Mouse (Mus musculus): ENCODE measurements at regions not wholly inside any gene's neighbourhood (a gene's known extent, or its start where the extent isn't known, plus 50 kb on each side); places are given as distances from the start of the nearest gene placed in this dataset.
"Not testable (repeated sequence)": the region's sequence is repeated elsewhere in the genome, so short reads cannot be mapped to it uniquely, and the experiment has no call there.

- no peak for DNase-seq
- intact Hi-C loops (cut with DNase I): no loop called here
These were observed 283.6 kb downstream of the Tm4sf1 start for GRCm38 (mm10) chr3:57018171-57018570.

GRCm38 (mm10) chr3:56981305-56981660, 320.5 kb downstream of the Tm4sf1 start:
- no peak for DNase-seq
- intact Hi-C loops (cut with DNase I): no loop called here

- DNase-seq: no peak
- intact Hi-C loops (cut with DNase I): no loop called here
These were observed 321.0 kb downstream of the Tm4sf1 start for GRCm38 (mm10) chr3:56980593-56981304.

DNA sequence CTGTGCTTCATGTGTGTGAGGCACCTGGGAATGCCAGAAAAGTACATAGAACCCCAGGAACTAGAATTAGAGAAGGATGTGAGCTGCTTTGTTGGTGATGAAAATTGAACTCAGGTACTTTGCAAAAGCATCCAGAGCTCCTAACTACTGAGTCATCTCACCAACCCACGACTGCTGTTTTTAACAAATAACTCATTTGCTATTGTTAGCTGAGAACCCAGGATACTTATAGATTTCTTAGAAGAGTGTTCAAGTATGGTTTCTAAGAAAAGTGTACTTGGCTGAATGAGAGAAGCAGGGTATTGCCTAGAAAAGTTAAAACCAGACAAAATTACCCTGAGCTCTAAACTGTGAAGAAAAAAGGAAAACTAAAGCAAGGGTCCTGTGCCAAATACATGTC, 335.8 kb downstream of the Tm4sf1 start:
- DNase-seq: no peak
- intact Hi-C loops (cut with DNase I): no loop called here

GRCm38 (mm10) chr3:56965444-56965843, 336.3 kb downstream of the Tm4sf1 start:
- DNase-seq: no peak
- intact Hi-C loops (cut with DNase I): no loop called here

DNA sequence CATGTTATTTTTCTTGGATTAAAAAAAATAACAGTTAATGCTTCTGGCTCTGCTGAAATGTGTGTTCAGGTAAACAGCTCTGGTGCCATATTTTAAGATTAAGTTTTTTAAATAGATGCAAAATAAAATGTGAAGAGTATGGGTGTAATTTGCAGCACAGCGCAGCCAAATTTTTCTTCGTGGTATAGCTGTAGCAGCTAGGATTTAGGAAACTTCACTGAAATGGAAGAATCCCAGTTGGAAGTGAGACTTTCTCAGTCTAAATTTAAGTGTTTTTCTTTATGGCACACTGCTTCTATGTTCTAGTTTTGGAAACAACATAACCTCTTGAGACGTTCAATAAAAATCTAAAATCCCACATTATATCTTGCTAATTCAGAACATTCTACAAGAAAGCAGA, 337.6 kb downstream of the Tm4sf1 start:
- intact Hi-C loops (cut with DNase I): no loop called here

DNA sequence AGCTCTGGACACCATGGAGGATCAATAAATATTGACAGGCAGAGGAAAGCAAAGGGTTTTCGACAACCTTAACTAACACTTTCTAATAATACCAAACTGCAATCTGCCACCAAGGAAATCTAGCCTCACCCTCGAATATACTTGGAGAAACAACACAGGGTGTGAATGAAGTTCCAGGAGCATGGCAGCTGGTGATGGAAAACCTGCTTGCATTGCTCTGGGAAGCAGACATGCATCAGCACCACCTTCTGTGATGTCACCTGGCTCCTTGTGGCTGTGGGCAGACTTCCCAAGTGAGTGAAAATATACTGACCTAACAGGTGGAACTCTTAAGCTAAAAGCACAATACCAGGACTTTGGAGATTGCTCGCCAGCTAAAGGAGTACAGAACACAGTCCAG, 338.5 kb downstream of the Tm4sf1 start:
- intact Hi-C loops (cut with DNase I): no loop called here
- DNase-seq: no peak

More for the DNA sequence above, 337.6 kb downstream of the Tm4sf1 start:
- DNase-seq: no peak

GRCm38 (mm10) chr3:56962248-56963013, 339.4 kb downstream of the Tm4sf1 start:
- intact Hi-C loops (cut with DNase I): no loop called here
- DNase-seq: no peak

- intact Hi-C loops (cut with DNase I): no loop called here
- DNase-seq: no peak
These were observed 344.8 kb downstream of the Tm4sf1 start for GRCm38 (mm10) chr3:56956978-56957377.

DNA sequence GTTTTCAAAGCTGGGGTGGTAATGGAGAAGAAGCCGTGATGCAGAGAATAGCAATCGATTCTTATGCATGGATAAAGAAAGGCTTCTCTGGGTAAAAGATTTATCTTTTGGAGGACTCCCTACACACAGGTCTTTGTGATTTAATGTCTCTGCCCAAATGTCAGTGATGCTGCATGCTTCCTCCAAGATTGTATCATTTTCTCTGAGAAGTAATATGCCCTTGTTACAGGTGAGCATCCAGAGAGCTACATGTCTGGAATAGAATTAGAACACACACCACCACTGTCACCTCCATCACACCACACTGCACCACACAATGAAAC, 346.0 kb downstream of the Tm4sf1 start:
- DNase-seq: no peak
- intact Hi-C loops (cut with DNase I): no loop called here

- intact Hi-C loops (cut with DNase I): no loop called here
- DNase-seq: no peak
These were observed 346.5 kb downstream of the Tm4sf1 start for GRCm38 (mm10) chr3:56955098-56955798.

DNA sequence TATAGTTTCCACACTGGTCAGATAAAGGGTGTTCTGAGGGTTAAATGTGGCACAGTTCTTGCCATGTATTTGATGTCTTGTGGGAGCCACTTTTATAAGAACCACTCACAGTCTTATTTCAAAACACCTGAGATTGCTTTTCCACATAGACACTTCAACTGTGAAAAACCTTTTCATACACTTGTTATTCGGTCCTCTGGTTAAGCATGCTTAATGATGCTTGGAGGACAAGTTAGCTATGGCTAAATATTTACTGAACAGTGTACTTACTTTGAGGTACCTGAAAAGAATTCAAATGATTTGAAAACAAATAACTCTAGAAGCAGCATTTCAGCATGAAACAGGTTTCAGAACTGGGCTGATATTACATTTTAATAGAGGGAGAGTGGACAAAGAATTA, 359.2 kb downstream of the Tm4sf1 start:
- DNase-seq; intact Hi-C loops (cut with DNase I): not testable (repeated sequence)

- not testable (repeated sequence) for DNase-seq
These were observed 372.8 kb downstream of the Tm4sf1 start for GRCm38 (mm10) chr3:56928940-56929339.

DNA sequence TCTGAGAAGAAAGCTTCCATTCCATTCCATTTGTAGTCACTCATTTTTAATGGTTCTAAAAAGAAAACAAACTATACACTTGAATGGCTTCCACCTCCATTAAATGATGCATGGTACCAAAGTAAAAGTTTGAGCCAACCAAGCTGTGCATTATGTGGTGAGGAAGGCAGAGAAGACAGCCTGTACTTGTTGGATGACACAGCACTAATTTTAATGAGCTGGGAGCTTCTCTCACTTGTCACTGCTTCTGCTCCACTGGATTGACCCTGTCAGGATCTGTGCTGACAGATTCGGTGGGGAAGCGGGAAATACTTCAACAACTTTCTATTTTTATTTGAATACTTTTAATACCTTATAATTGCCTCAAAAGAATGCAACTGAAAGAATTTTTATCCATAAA, 403.3 kb downstream of the Tm4sf1 start:
- intact Hi-C loops (cut with DNase I): no loop called here

More at GRCm38 (mm10) chr3:56928940-56929339, 372.8 kb downstream of the Tm4sf1 start:
- intact Hi-C loops (cut with DNase I): not testable (repeated sequence)

DNA sequence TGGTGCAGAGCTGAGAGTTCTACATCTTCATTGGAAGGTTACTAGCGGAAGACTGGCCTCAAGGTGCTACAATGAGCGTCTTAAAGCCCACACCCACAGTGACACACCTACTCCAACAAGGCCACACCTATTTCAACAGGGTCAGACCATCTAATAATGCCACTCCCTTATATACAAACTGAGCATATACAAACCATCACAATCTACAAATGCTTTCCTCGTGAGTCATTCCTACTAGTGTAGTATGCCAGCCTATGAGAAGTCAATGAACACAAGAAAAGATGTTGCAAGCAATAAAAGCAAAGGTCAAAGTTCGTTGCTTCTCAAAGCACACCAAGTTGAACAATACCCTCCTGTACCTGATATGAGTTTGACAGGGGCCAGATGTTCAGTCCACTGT, 424.7 kb downstream of the Tm4sf1 start:
- no peak for DNase-seq
- intact Hi-C loops (cut with DNase I): no loop called here

More for the DNA sequence above, 403.3 kb downstream of the Tm4sf1 start:
- DNase-seq: no peak

DNA sequence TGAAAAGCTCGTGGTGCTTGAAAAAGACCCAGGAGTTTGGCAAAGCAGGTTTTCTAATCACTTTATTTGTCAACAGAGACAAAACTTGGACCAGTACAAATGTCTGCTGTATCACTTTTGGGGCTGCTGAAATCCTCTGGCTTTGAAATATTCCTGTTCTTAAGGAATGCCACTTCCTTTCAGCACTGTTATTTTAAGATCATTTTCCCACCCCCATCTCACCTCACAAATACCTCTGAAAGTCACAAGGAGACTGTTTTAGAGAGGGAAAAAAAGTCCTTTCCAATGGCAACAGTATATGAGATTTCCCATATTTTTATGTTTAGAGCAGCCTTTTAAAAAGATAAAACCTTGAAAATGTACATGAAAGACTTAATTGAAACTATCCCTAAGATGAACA, 438.2 kb downstream of the Tm4sf1 start:
- no peak for DNase-seq

GRCm38 (mm10) chr3:56859841-56860240, 441.9 kb downstream of the Tm4sf1 start:
- no peak for DNase-seq
- intact Hi-C loops (cut with DNase I): no loop called here

More for the DNA sequence above, 438.2 kb downstream of the Tm4sf1 start:
- intact Hi-C loops (cut with DNase I): no loop called here

DNA sequence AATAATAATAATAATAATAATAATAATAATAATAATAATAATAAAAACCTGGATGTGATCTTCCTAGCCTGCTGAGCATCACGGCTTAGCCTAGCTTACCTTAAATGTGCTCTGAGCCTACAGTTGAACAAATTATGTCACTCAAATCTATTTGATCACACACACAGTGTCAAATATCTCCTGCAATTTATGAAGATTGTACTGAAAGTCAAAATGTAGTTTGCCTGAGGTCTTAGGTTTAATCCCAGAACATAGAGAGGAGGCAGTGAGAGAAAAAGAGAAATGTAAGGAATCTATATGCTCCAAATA, 456.4 kb downstream of the Tm4sf1 start:
- intact Hi-C loops (cut with DNase I): no loop called here
- DNase-seq: no peak

- no peak for DNase-seq
- intact Hi-C loops (cut with DNase I): no loop called here
These were observed 456.9 kb downstream of the Tm4sf1 start for GRCm38 (mm10) chr3:56844681-56845461.

DNA sequence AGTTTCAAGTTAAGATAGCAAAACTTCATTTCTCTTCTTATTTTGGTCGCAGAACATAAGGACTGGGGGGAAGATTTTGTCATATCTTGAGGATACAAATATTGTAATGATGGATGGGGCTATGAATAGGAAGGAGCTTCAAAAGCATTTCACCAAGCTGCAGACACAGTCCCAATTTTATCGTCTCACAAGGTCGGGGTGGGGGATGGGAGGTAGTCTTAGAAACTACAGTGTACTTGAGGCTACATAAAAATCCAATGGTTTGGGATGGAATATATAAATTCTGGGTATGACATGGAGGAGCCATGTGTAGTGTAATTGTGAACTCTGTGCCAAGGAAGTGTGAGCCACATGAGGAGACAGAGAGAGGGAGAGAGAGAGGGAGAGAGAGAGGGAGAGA, 464.6 kb downstream of the Tm4sf1 start:
- DNase-seq: no peak
- intact Hi-C loops (cut with DNase I): no loop called here
